Mouse (Mus musculus) kidney, embryonic 16.5 days (tissue): ENCODE data around the gene Mpdz. TPM values are rescaled to one million over a fixed set of nuclear protein-coding genes. Genes with fewer than 3 reads are reported as not detected.

Experiments used
- ATAC-seq: fragments of 200-750 bp; cut with Nextera tagmentation; 2 replicates; pipeline ENCODE4 v1.8.0; 2017; ENCODE audit warnings: moderate TSS enrichment; ENCODE audit not compliant: low FRiP score, low TSS enrichment
- H3K27ac ChIP-seq: fragments of 300-500 bp; sonication (generic); 2 replicates; pipeline ENCODE4 v1.5.1; 2014; ENCODE audit warnings: low read length
- H3K27me3 ChIP-seq: fragments of 300-500 bp; sonication (generic); 2 replicates; pipeline ENCODE4 v1.6.1; 2014; ENCODE audit warnings: low read length, control low read depth, mixed read lengths; ENCODE audit not compliant: insufficient read depth
- H3K36me3 ChIP-seq: fragments of 300-500 bp; sonication (generic); 2 replicates; pipeline ENCODE4 v1.6.1; 2014; ENCODE audit warnings: low read length, control low read depth, mixed read lengths; ENCODE audit not compliant: insufficient read depth
- H3K4me1 ChIP-seq: fragments of 300-500 bp; sonication (generic); 2 replicates; pipeline ENCODE4 v1.6.1; 2014; ENCODE audit warnings: low read length, control low read depth, mixed read lengths; ENCODE audit not compliant: insufficient read depth
- H3K4me2 ChIP-seq: fragments of 300-500 bp; sonication (generic); replicated peaks from 2 replicates; pipeline ENCODE4 v1.6.1; 2014; ENCODE audit warnings: low read depth, low read length
- H3K4me3 ChIP-seq: fragments of 300-500 bp; sonication (generic); 2 replicates; pipeline ENCODE4 v1.5.1; 2014; ENCODE audit warnings: mild to moderate bottlenecking, low read length
- H3K9ac ChIP-seq: fragments of 300-500 bp; sonication (generic); replicated peaks from 2 replicates; pipeline ENCODE4 v1.6.1; 2014; ENCODE audit warnings: low read length
- H3K9me3 ChIP-seq: fragments of 300-500 bp; sonication (generic); 2 replicates; pipeline ENCODE4 v1.6.1; 2016; ENCODE audit warnings: low read length, control low read depth
- WGBS: fragments of 180-500 bp; shearing (Covaris S2); extraction: QIAGEN DNeasy Blood & Tissue Kit; methylation state at CpG from one replicate; pipeline ENCODE4 v1.1.7; 2014; 5-methylcytosine and 5-hydroxymethylcytosine counted together
- polyA plus RNA-seq: library from polyadenylated mRNA; unstranded; fragments of >200 nt; fragmentation: Nextera tagmentation; extraction: Ambion mirVana; gene quantifications from 2 replicates; pipeline ENCODE4 v1.2.1, GENCODE M21; 2015

The Mpdz gene
- polyA plus RNA-seq, 1 experiment from 2014 or later: 32.3 TPM

GRCm38 (mm10) chr4:81273067-81273466 is 169.5 kb downstream of the Mpdz start:
- Histone ChIP-seq H3K4me2 (no peak overlapping the region), H3K27ac (no peak overlapping the region), H3K27me3 (no peaks in the 10 kb centered on the region), H3K4me3 (no peak overlapping the region), H3K4me1 (no peaks in the 10 kb centered on the region), H3K9ac (no peak overlapping the region), H3K9me3 (no peaks in the 10 kb centered on the region; the same call in 1 of the 2 replicates), H3K36me3 (0 out of 2 replicates have a peak, but pooled peaks cover 1% of the 10 kb centered on the region)
- ATAC-seq: peak; percentile 59; the same call in 1 of the 2 replicates
- 94% methylated on average over 2 of the region's 2 CpGs for WGBS

- Histone ChIP-seq H3K9ac (no peak overlapping the region), H3K36me3 (no peaks in the 10 kb centered on the region), H3K27me3 (no peaks in the 10 kb centered on the region), H3K4me2 (no peak overlapping the region), H3K27ac (no peak overlapping the region), H3K4me3 (no peak overlapping the region), H3K9me3 (no peaks in the 10 kb centered on the region), H3K4me1 (0 out of 2 replicates have a peak, but pooled peaks cover 4% of the 10 kb centered on the region)
- no peak for ATAC-seq
- WGBS: 73% methylated on average over 6 of the region's 6 CpGs
Measured at GRCm38 (mm10) chr4:81252859-81253780, 189.5 kb downstream of the Mpdz start.

- H3K27ac ChIP-seq: no peak overlapping the region
- no peak overlapping the region for H3K9ac ChIP-seq
- WGBS: 73% methylated on average over 1 of the region's 1 CpGs
- H3K9me3 ChIP-seq: no peaks in the 10 kb centered on the region
- H3K4me1 ChIP-seq: 0 out of 2 replicates have a peak, but pooled peaks cover 4% of the 10 kb centered on the region
- H3K4me2 ChIP-seq: no peak overlapping the region
- H3K36me3 ChIP-seq: no peaks in the 10 kb centered on the region
- peak; percentile 49; the same call in 1 of the 2 replicates for ATAC-seq
- H3K27me3 ChIP-seq: no peaks in the 10 kb centered on the region
- no peak overlapping the region for H3K4me3 ChIP-seq
Measured at GRCm38 (mm10) chr4:81252334-81252733, 190.3 kb downstream of the Mpdz start.

GRCm38 (mm10) chr4:81251934-81252333 is 190.7 kb downstream of the Mpdz start:
- Histone ChIP-seq H3K4me1 (0 out of 2 replicates have a peak, but pooled peaks cover 4% of the 10 kb centered on the region), H3K9me3 (no peaks in the 10 kb centered on the region), H3K27me3 (no peaks in the 10 kb centered on the region), H3K4me3 (no peak overlapping the region), H3K36me3 (no peaks in the 10 kb centered on the region), H3K9ac (no peak overlapping the region), H3K4me2 (no peak overlapping the region), H3K27ac (no peak overlapping the region)
- ATAC-seq: peak; percentile 72; the same call in 1 of the 2 replicates
- 7% methylated on average over 5 of the region's 5 CpGs for WGBS

GRCm38 (mm10) chr4:81249245-81249644 is 193.4 kb downstream of the Mpdz start:
- Histone ChIP-seq H3K4me1 (0 out of 2 replicates have a peak, but pooled peaks cover 4% of the 10 kb centered on the region), H3K9ac (no peak overlapping the region), H3K27ac (peak overlapping the region; percentile 10; the same call in 1 of the 2 replicates), H3K9me3 (no peaks in the 10 kb centered on the region), H3K4me2 (no peak overlapping the region), H3K27me3 (no peaks in the 10 kb centered on the region), H3K36me3 (no peaks in the 10 kb centered on the region), H3K4me3 (no peak overlapping the region)
- ATAC-seq: peak; percentile 67; the same call in 1 of the 2 replicates
- 39% methylated on average over 2 of the region's 2 CpGs for WGBS

- no peak overlapping the region for H3K4me3 ChIP-seq
- no peak overlapping the region for H3K9ac ChIP-seq
- H3K4me2 ChIP-seq: no peak overlapping the region
- 62% methylated on average over 5 of the region's 5 CpGs for WGBS
- ATAC-seq: no peak
- H3K9me3 ChIP-seq: no peaks in the 10 kb centered on the region
- no peaks in the 10 kb centered on the region for H3K36me3 ChIP-seq
- H3K4me1 ChIP-seq: no peaks in the 10 kb centered on the region
- H3K27me3 ChIP-seq: no peaks in the 10 kb centered on the region
- H3K27ac ChIP-seq: no peak overlapping the region
Measured at GRCm38 (mm10) chr4:81236227-81236626, 206.4 kb downstream of the Mpdz start.
